Mouse (Mus musculus) limb, embryonic 11.5 days (tissue): ENCODE data around the gene D930048N14Rik. TPM values are rescaled to one million over a fixed set of nuclear protein-coding genes. Genes with fewer than 3 reads are reported as not detected.
"Not testable (repeated sequence)": the region's sequence is repeated elsewhere in the genome, so short reads cannot be mapped to it uniquely, and the experiment has no call there.

Experiments used
- ATAC-seq: fragments of 200-750 bp; cut with Nextera tagmentation; 2 replicates; pipeline ENCODE4 v1.8.0; 2017; ENCODE audit warnings: low read depth; ENCODE audit not compliant: insufficient number of reproducible peaks, low FRiP score, low TSS enrichment
- DNase-seq: peaks from one replicate; pipeline ENCODE4 v3.0.0-alpha.2; 2015; ENCODE audit warnings: low spot score
- H3K27ac ChIP-seq: fragments of 300-500 bp; sonication (generic); replicated peaks from 2 replicates; pipeline ENCODE4 v1.5.1; 2014; ENCODE audit warnings: low read depth, mild to moderate bottlenecking, low read length
- H3K27me3 ChIP-seq: fragments of 300-500 bp; sonication (generic); 2 replicates; pipeline ENCODE4 v1.6.1; 2014; ENCODE audit warnings: mild to moderate bottlenecking, low read length, mixed read lengths; ENCODE audit not compliant: control insufficient read depth, insufficient read depth
- H3K36me3 ChIP-seq: fragments of 300-500 bp; sonication (generic); 2 replicates; pipeline ENCODE4 v1.6.1; 2014; ENCODE audit warnings: mild to moderate bottlenecking, low read length, moderate library complexity, mixed read lengths; ENCODE audit not compliant: control insufficient read depth, insufficient read depth
- H3K4me1 ChIP-seq: fragments of 300-500 bp; sonication (generic); 2 replicates; pipeline ENCODE4 v1.6.1; 2014; ENCODE audit warnings: low read length, mixed read lengths; ENCODE audit not compliant: control insufficient read depth, insufficient read depth
- H3K4me2 ChIP-seq: fragments of 300-500 bp; sonication (generic); 2 replicates; pipeline ENCODE4 v1.6.1; 2014; ENCODE audit warnings: low read depth, mild to moderate bottlenecking, moderate library complexity; ENCODE audit not compliant: severe bottlenecking
- H3K4me3 ChIP-seq: fragments of 300-500 bp; sonication (generic); 2 replicates; pipeline ENCODE4 v1.5.1; 2014; ENCODE audit warnings: low read depth, low read length
- H3K9ac ChIP-seq: fragments of 300-500 bp; sonication (generic); 2 replicates; pipeline ENCODE4 v1.6.1; 2014; ENCODE audit warnings: mild to moderate bottlenecking, low read length
- H3K9me3 ChIP-seq: fragments of 300-500 bp; sonication (generic); 2 replicates; pipeline ENCODE4 v1.6.1; 2016; ENCODE audit warnings: low read length; ENCODE audit not compliant: control insufficient read depth
- WGBS: fragments of 180-500 bp; shearing (Covaris S2); extraction: QIAGEN DNeasy Blood & Tissue Kit; methylation state at CpG from one replicate; pipeline ENCODE4 v1.1.7; 2014; 5-methylcytosine and 5-hydroxymethylcytosine counted together
- polyA plus RNA-seq: library from polyadenylated mRNA; unstranded; fragments of >200 nt; fragmentation: Nextera tagmentation; extraction: Ambion mirVana; gene quantifications from 2 replicates; pipeline ENCODE4 v1.2.1, GENCODE M21; 2014

D930048N14Rik gene
- polyA plus RNA-seq, 1 experiment from 2014 or later: 2.5 TPM

DNA sequence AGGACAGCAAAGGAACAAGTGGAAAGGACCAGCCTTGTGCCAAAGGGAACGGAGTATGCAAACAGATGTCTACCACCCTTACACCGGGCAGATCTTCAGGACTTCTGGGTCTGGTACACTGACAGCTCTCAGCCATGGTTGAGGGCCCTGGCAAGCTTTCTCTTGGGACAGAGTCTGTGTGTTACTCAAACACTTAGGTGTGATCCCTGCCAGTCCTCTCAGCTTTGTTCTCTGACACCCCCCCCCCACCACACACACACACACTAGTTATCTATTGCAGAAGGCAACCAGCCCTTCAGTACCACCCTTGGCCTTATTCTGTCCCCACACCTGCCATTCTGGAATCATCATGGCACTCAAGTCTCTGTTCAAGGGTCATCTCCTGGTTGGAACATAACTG lies 29.0 kb upstream of the D930048N14Rik start:
- Histone ChIP-seq H3K27me3 (no peaks in the 10 kb centered on the region), H3K9me3 (no peaks in the 10 kb centered on the region), H3K4me3 (no peak overlapping the region), H3K9ac (no peak overlapping the region), H3K4me2 (no peak overlapping the region), H3K4me1 (peaks cover 4% of the 10 kb centered on the region; the same call in 1 of the 2 replicates), H3K27ac (no peak overlapping the region), H3K36me3 (peaks cover 19% of the 10 kb centered on the region; the same call in 1 of the 2 replicates)
- 97% methylated on average over 2 of the region's 2 CpGs for WGBS
- DNase-seq: no peak
- no peak for ATAC-seq

DNA sequence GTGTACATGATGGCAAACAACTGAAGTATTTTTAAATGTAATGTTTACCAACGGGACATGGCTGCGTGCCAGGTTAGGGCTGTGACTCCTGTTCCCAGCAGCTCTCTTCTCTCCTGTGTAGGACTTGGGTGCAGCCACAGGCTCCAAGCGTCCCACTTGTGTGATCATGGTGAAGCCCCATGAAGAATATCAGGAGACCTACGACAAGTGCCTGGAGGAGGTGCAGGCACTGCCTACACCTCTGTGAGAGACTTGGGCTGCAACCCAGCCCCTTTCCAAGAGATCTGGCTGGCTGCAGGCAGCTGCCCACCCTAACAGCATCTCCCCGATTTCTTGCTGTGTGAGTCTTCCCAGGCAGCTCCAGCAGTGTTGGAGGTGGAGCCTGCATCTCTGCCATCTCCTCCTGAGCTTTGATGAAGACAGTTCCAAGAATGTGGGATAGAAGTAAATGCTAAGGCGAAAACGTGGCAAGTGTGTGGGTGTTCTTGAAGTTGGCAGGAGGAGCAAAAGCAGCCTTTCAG lies 27.7 kb upstream of the D930048N14Rik start:
- ATAC-seq (no peak), DNase-seq (no peak)
- Histone ChIP-seq H3K9me3 (no peaks in the 10 kb centered on the region), H3K27ac (no peak overlapping the region), H3K36me3 (peaks cover 19% of the 10 kb centered on the region; the same call in 1 of the 2 replicates), H3K4me3 (no peak overlapping the region), H3K4me1 (peaks cover 4% of the 10 kb centered on the region; the same call in 1 of the 2 replicates), H3K9ac (no peak overlapping the region), H3K4me2 (no peak overlapping the region), H3K27me3 (no peaks in the 10 kb centered on the region)
- 94% methylated on average over 7 of the region's 7 CpGs for WGBS

DNA sequence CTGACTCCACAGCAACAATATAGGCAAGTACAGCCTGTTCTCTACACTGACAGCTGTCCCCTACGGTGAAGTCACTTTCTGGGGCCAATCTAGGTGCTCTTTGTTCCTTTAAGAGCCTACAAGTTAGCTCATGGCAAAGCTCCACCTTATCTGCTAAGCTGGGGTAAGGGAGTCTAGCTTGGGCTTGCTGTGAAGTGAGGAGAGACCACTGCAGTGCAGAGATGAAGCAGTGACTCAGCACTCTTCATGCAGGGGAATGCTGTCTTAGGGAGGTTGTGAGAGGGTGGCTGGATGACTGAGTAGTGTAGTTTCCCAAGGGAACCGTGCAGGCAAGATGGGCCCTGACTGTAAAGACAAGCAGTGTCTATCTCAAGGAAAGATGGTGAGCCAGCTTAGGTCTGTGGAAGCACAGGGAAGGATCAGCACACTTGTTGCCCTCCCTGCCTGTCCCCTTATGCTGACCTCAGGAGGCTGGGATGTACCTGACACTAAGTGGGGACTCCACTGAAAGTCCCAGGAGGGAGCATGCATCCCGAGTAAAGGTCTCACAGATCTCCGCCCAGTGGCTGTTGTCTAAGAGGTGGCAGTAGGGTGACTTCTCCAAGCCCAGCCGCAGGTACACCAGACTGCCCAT lies 25.4 kb upstream of the D930048N14Rik start:
- Histone ChIP-seq H3K4me3 (no peak overlapping the region), H3K36me3 (peaks cover 19% of the 10 kb centered on the region; the same call in 1 of the 2 replicates), H3K4me2 (no peak overlapping the region), H3K27ac (no peak overlapping the region), H3K9ac (no peak overlapping the region), H3K4me1 (peaks cover 4% of the 10 kb centered on the region; the same call in 1 of the 2 replicates), H3K9me3 (no peaks in the 10 kb centered on the region), H3K27me3 (no peaks in the 10 kb centered on the region)
- WGBS: 86% methylated on average over 5 of the region's 5 CpGs
- DNase-seq: no peak
- ATAC-seq: no peak

DNA sequence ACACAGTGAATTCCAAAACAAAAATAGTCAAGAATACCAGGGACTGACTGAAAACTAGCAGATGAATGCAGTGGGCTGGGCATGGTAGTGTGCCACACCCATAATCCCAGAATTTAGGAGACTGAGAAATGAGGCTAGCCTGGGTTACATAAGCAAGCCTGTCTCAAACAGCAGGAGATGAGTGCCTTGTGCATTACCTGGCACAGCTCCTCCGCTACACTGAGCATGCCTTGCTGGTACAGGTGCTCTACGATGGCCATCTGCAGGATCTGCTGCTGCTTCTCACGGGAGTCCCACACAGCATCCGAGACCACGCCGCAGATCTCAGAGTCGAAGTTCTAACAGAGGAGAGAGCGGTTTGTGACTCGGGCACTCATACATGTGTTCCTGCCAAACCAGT lies 23.3 kb upstream of the D930048N14Rik start:
- WGBS: 91% methylated on average over 9 of the region's 9 CpGs
- no peak overlapping the region for H3K4me2 ChIP-seq
- no peak for DNase-seq
- no peaks in the 10 kb centered on the region for H3K27me3 ChIP-seq
- peaks cover 16% of the 10 kb centered on the region; the same call in 1 of the 2 replicates for H3K36me3 ChIP-seq
- no peak overlapping the region for H3K27ac ChIP-seq
- no peak overlapping the region for H3K4me3 ChIP-seq
- no peaks in the 10 kb centered on the region for H3K9me3 ChIP-seq
- H3K4me1 ChIP-seq: no peaks in the 10 kb centered on the region
- H3K9ac ChIP-seq: no peak overlapping the region
- no peak for ATAC-seq

DNA sequence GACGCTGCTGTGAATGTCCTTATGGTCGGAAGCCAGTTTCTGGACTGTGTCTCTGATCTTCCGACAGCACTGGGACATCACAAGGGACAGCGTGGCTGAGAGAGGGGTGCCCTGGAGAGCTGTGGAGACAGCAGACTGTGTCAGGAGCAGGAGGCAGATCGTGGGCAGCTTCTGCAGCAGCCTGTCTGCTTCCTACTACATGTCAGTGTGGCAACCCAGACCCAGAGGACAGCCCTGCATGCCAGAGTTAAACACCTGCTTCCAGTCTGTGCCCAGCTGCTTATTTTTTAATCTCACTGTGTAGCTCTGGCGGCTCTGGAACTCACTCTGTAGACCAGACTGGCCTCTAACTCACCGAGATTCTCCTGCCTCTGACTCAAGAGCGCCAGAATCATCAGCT lies 22.8 kb upstream of the D930048N14Rik start:
- H3K9ac ChIP-seq: no peak overlapping the region
- no peak overlapping the region for H3K4me2 ChIP-seq
- H3K4me3 ChIP-seq: no peak overlapping the region
- H3K36me3 ChIP-seq: peaks cover 12% of the 10 kb centered on the region; the same call in 1 of the 2 replicates
- DNase-seq (no peak), ATAC-seq (no peak)
- no peak overlapping the region for H3K27ac ChIP-seq
- no peaks in the 10 kb centered on the region for H3K4me1 ChIP-seq
- H3K27me3 ChIP-seq: no peaks in the 10 kb centered on the region
- 84% methylated on average over 8 of the region's 8 CpGs for WGBS
- H3K9me3 ChIP-seq: no peaks in the 10 kb centered on the region

DNA sequence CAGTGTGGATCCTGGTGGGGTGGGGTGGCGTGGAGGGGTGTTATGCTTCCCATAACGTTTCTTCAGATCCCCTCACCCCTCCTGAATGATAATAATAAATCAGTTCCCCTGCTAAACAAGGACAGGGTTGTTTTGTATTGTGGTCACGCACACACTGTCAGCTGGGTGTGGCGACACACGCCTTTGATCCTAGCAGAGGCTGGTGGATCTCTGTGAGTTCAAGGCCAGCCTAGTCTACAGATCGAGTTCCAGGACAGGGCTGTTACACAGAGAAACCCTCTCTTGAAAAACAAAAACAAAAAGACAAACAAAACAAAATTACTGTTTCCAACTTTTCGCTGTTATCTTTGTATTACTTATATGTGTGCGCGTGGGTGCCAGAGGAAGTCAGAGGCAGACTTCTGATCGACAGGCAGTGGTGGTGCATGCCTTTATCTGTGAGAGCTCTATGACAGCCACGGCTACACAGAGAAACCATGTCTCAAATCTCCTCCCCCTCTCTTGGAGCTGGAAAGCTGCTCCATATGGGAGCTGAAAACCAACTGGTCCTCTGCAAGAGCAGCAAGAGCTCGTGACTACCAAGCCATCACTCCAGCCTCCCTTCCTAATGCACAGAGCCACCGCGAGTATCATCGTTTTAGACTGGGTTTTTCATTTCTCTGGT lies 21.0 kb upstream of the D930048N14Rik start:
- H3K4me2 ChIP-seq: no peak overlapping the region
- no peak overlapping the region for H3K9ac ChIP-seq
- H3K27me3 ChIP-seq: no peaks in the 10 kb centered on the region
- DNase-seq (no peak), ATAC-seq (no peak)
- no peaks in the 10 kb centered on the region for H3K9me3 ChIP-seq
- H3K4me1 ChIP-seq: no peaks in the 10 kb centered on the region
- H3K27ac ChIP-seq: no peak overlapping the region
- peaks cover 3% of the 10 kb centered on the region; the same call in 1 of the 2 replicates for H3K36me3 ChIP-seq
- no peak overlapping the region for H3K4me3 ChIP-seq
- 86% methylated on average over 15 of the region's 15 CpGs for WGBS

DNA sequence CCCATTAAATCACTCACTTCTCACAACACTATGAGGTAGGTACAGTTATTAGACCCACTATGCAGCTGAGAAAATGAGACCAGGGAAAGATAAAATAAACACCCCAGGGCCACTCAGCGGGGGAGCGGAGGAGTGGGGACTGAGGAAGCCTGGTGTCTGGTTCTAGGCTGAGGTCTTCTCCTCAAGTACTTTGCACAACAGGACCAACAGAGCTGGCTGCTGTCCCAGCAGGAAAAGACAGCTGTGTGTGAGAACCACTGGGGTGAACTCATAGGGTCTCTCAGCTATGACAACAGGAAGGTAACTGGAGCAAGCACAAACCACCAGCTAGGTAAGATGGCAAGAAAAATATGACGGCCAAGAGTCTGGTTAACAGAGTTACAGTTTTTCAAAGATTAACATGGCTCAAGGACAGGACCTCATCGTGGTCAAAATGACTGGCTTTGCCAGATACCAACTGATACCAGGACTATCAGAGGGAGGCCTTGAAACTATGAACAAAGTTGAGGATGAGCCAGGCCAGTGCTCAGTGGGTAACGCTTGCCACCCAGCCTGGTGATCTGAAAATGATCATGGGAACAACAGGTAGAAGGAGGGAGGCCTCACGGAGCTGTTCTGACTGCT lies 18.5 kb upstream of the D930048N14Rik start:
- Histone ChIP-seq H3K4me2 (no peak overlapping the region), H3K9me3 (no peaks in the 10 kb centered on the region), H3K27ac (no peak overlapping the region), H3K27me3 (no peaks in the 10 kb centered on the region), H3K9ac (no peak overlapping the region), H3K4me3 (no peak overlapping the region), H3K36me3 (no peaks in the 10 kb centered on the region; the same call in 1 of the 2 replicates), H3K4me1 (0 out of 2 replicates have a peak, but pooled peaks cover 3% of the 10 kb centered on the region)
- WGBS: 87% methylated on average over 6 of the region's 6 CpGs
- no peak for ATAC-seq
- no peak for DNase-seq

DNA sequence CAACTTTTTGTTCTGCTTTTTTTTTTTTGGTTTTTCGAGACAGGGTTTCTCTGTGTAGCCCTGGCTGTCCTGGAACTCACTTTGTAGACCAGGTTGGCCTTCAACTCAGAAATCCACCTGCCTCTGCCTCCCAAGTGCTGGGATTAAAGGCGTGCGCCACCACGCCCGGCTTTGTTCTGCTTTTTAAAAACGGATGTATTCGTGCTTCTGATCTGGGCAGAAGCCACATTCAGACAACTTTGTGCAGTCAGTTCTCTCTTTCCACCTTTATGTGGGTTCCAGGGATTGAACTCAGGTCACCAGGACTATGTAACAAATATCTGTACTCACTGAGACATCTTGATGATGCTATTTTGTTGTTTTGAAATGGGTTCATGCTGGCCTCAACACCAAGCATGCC lies 17.6 kb upstream of the D930048N14Rik start:
- ATAC-seq, H3K9ac ChIP-seq, H3K4me3 ChIP-seq, H3K27ac ChIP-seq, H3K9me3 ChIP-seq, H3K36me3 ChIP-seq, H3K4me2 ChIP-seq, H3K27me3 ChIP-seq, DNase-seq, H3K4me1 ChIP-seq: not testable (repeated sequence)
- WGBS: 91% methylated on average over 7 of the region's 7 CpGs
